In the genomic region with DNA sequence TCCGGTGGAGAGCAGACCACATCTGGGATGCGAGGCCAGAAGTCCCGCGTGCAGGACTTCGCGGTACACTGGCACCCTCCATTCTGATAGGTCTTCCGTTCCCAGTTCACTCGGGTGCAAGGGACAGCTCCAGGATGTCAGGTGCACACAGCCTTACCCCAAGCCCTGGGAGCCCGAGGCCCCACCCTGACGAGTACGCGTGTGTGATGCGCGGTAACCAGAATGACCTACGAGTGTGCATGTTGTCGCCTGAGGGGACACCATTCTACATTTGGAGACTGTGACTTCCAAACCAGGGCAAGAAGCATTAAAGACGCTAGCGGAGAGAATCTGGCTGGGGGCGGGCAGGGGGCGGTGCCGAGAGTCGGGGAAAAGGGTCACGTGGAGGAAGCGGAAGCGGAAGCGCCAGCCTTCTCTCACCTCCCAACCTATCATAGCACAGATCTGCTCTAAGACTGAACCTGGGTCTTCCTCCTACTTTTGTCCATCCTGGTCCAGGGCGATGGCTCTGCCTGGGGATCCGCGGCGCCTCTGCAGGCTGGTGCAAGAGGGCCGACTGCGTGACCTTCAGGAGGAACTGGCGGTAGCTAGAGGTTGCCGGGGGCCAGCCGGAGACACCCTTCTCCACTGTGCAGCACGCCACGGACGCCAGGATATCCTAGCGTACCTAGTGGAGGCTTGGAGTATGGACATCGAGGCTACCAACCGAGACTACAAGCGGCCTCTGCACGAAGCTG, we compare ENCODE assay signal across 8 mouse cellular contexts. TPM values are rescaled to one million over a fixed set of nuclear protein-coding genes. Genes with fewer than 3 reads are reported as not detected.
DNase-seq lines count a peak whose midpoint lies in the region; ATAC-seq and TF ChIP-seq lines count a peak whose summit lies in the region.

No protein-coding gene starts in this region.

- H3K9ac ChIP-seq in kidney, embryonic 14.5 days (ENCODE audit: low read depth, low read length): peak overlapping the region; percentile 81
- H3K9ac ChIP-seq in limb, embryonic 15.5 days: peak overlapping the region; percentile 81

- H3K27ac ChIP-seq in bone marrow macrophage, adult 2 months (ENCODE audit: insufficient read depth, low read depth, low read length): peak overlapping the region; percentile 77
- peak overlapping the region; percentile 82 for H3K27ac ChIP-seq in embryonic fibroblast, embryonic 13.5 days (ENCODE audit: insufficient read depth, low read length)
- H3K27ac ChIP-seq in kidney, embryonic 14.5 days (ENCODE audit: low read depth, low read length): peak overlapping the region; percentile 96
- peak overlapping the region; percentile 97 for H3K27ac ChIP-seq in limb, embryonic 15.5 days

- no peaks in the 10 kb centered on the region for H3K9me3 ChIP-seq in kidney, embryonic 14.5 days (ENCODE audit: control insufficient read depth, low read length)
- H3K9me3 ChIP-seq in limb, embryonic 15.5 days: no peaks in the 10 kb centered on the region

- no peaks in the 10 kb centered on the region for H3K27me3 ChIP-seq in kidney, embryonic 14.5 days (ENCODE audit: control insufficient read depth, insufficient read depth, low read length)
- no peaks in the 10 kb centered on the region for H3K27me3 ChIP-seq in limb, embryonic 15.5 days

- H3K4me1 ChIP-seq in bone marrow macrophage, adult 2 months (ENCODE audit: control insufficient read depth, insufficient read depth, low read length): peaks cover 18% of the 10 kb centered on the region
- peaks cover 2% of the 10 kb centered on the region; the same call in 1 of the 2 replicates for H3K4me1 ChIP-seq in embryonic fibroblast, embryonic 13.5 days (ENCODE audit: control insufficient read depth, insufficient read depth, low read length)
- peaks cover 18% of the 10 kb centered on the region for H3K4me1 ChIP-seq in kidney, embryonic 14.5 days (ENCODE audit: control insufficient read depth, insufficient read depth, low read length)
- peaks cover 26% of the 10 kb centered on the region for H3K4me1 ChIP-seq in limb, embryonic 15.5 days

- peaks cover 30% of the 10 kb centered on the region for H3K36me3 ChIP-seq in kidney, embryonic 14.5 days (ENCODE audit: control insufficient read depth, insufficient read depth, low read length)
- peaks cover 28% of the 10 kb centered on the region for H3K36me3 ChIP-seq in limb, embryonic 15.5 days

- DNase-seq in A20 (ENCODE audit: low read depth, low spot score): peak; percentile 95
- peak; percentile 84 for DNase-seq in heart, adult 9 months (ENCODE audit: low spot score in 2 of 2)
- DNase-seq in monocyte, adult 2 months (ENCODE audit: low read depth in 1 of 2, low spot score in 2 of 2): peak; percentile 54 to 73
- peak; percentile 80 to 83 for DNase-seq in spleen, postnatal 36 days (ENCODE audit: low spot score in 2 of 2)

- H3K4me3 ChIP-seq in bone marrow macrophage, adult 2 months (ENCODE audit: insufficient read depth, low read length): peak overlapping the region; percentile 71
- peak overlapping the region; percentile 86 for H3K4me3 ChIP-seq in embryonic fibroblast, embryonic 13.5 days (ENCODE audit: insufficient read depth, low read length)
- H3K4me3 ChIP-seq in kidney, embryonic 14.5 days (ENCODE audit: low read length): peak overlapping the region; percentile 67
- H3K4me3 ChIP-seq in limb, embryonic 15.5 days: peak overlapping the region; percentile 90

- ATAC-seq in kidney, embryonic 14.5 days (ENCODE audit: low FRiP score, low TSS enrichment): peak; percentile 88
- ATAC-seq in limb, embryonic 15.5 days (ENCODE audit: insufficient number of reproducible peaks, low FRiP score, low TSS enrichment, low read depth): peak; percentile 82

- peak overlapping the region; percentile 93 for H3K4me2 ChIP-seq in kidney, embryonic 14.5 days (replicated peaks; ENCODE audit: low read depth, low read length)
- peak overlapping the region; percentile 84 for H3K4me2 ChIP-seq in limb, embryonic 15.5 days

- no peak for TF ChIP-seq POLR2A in bone marrow macrophage, adult 2 months (IDR thresholded peaks at IDR 0.05; ENCODE audit: borderline replicate concordance, low read depth, low read length)
- peak; percentile 89 for TF ChIP-seq POLR2A in embryonic fibroblast, embryonic 13.5 days (IDR thresholded peaks at IDR 0.05; ENCODE audit: low read depth, low read length)

- TF ChIP-seq CTCF in bone marrow macrophage, adult 2 months (IDR thresholded peaks at IDR 0.05; ENCODE audit: low read depth, low read length): no peak
- TF ChIP-seq CTCF in embryonic fibroblast, embryonic 13.5 days (IDR thresholded peaks at IDR 0.05; ENCODE audit: borderline replicate concordance, insufficient read depth, low read length): no peak

- WGBS in kidney, embryonic 14.5 days: under 1% methylated on average over 43 of the region's 43 CpGs
- WGBS in limb, embryonic 15.5 days: under 1% methylated on average over 43 of the region's 43 CpGs

RNA-seq across cellular contexts. Expression of gene Ankrd16, which starts 0.6 kb away (rescaled TPM):
- polyA plus RNA-seq in bone marrow macrophage, adult 2 months (2012; ENCODE audit: insufficient read depth, insufficient read length, missing spikeins): 43.0 and 47.9 TPM in 2 replicates
- 30.4 and 39.2 TPM in 2 replicates for polyA plus RNA-seq in embryonic fibroblast, embryonic 13.5 days (2011; ENCODE audit: insufficient read length, low read depth, missing spikeins)
- 32.9 and 34.2 TPM in 2 replicates for polyA plus RNA-seq in kidney, embryonic 14.5 days (2014; fragmentation: Nextera tagmentation; extraction: Ambion mirVana)
- 38.0 and 39.1 TPM in 2 replicates for polyA plus RNA-seq in limb, embryonic 15.5 days (2015; fragmentation: Nextera tagmentation; extraction: Ambion mirVana)

RNA-seq across cellular contexts. Expression of gene Fbh1, which starts 0.9 kb away (rescaled TPM):
- polyA plus RNA-seq in bone marrow macrophage, adult 2 months (2012; ENCODE audit: insufficient read depth, insufficient read length, missing spikeins): 86.6 and 96.2 TPM in 2 replicates
- 106 and 108 TPM in 2 replicates for polyA plus RNA-seq in embryonic fibroblast, embryonic 13.5 days (2011; ENCODE audit: insufficient read length, low read depth, missing spikeins)
- 85.1 and 126 TPM in 2 replicates for polyA plus RNA-seq in kidney, embryonic 14.5 days (2014; fragmentation: Nextera tagmentation; extraction: Ambion mirVana)
- 115 and 117 TPM in 2 replicates for polyA plus RNA-seq in limb, embryonic 15.5 days (2015; fragmentation: Nextera tagmentation; extraction: Ambion mirVana)

Comparison
In these comparisons a context has a peak if more than half of its experiments do, and no peak if none do; other contexts are left out.
1. Peak in every context shown above with its lines: DNase-seq, ATAC-seq, H3K4me3 ChIP-seq and H3K27ac ChIP-seq.